Mouse (Mus musculus): Measurements from ENCODE around the gene Gm48552. TPM values are rescaled to one million over a fixed set of nuclear protein-coding genes. Genes with fewer than 3 reads are reported as not detected.

The Gm48552 gene
- polyA plus RNA-seq (2015; fragmentation: Illumina TruSeq; extraction: RNeasy Lipid Tissue Mini Kit (QIAGEN cat#74804); ENCODE audit: insufficient read depth, low replicate concordance): 0.43 TPM

GRCm38 (mm10) chr10:81388505-81389055, at the start of gene Gm48552:
TSS of gene Gm48552 (plus strand) at chr10:81389005.

DNA sequence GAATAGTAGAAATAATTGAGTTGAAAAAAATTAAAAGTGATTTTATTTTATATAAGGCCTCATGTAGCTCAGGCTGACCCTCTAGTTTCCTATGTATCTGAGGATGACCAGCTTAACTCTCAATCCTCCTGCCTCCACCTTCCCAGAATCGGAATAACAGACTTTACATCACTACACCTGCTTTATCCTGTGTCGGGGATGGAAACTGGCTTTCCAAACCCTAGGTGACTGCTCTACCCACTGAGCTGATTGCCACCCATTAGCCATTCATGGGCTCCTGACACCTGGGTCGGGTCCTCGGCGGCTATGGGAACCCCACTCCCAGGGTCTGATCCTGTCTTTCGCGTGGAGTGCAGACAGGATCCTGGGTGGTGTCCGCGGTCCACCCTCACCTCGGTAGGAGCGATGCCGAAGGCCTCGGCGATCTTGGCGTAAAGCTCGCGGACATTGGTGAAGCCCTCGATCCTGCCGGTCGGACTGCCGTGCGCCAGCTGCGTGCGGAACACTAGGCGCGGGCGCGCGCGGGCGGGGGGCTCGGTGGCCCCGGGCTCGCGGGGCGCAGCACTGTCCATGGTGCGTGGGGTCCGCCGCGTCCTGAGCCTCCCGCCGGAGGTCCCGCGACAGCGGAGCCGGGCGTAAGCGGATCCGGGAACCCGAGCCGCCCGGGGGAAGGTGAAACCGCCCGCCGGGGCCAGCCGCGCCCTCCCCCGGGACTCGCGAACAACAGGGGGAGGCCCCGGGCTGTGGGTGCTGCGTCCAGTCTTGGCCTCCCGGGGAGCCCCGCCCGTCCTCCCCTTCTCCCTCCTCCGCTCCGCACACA, 45.9 kb upstream of the Gm48552 start, which contains the start of gene Gipc3:
TSS of gene Gipc3 (minus strand) at position 581 of the 820 bp plus-strand sequence.

GRCm38 (mm10) chr10:81350351-81351063, 38.3 kb upstream of the Gm48552 start, which contains the start of gene Hmg20b:
TSS of gene Hmg20b (minus strand) at chr10:81350480.

GRCm38 (mm10) chr10:81356991-81357844, 31.6 kb upstream of the Gm48552 start, which contains the start of gene Mfsd12:
TSS of gene Mfsd12 (plus strand) at chr10:81357491.

GRCm38 (mm10) chr10:81365672-81366476, 22.9 kb upstream of the Gm48552 start, which contains the start of gene 4930404N11Rik:
TSS of gene 4930404N11Rik (minus strand) at chr10:81365816.

GRCm38 (mm10) chr10:81377793-81378552, 10.8 kb upstream of the Gm48552 start, which contains the start of gene Fzr1:
TSS of gene Fzr1 (minus strand) at chr10:81378516.

GRCm38 (mm10) chr10:81383802-81384604, 4.8 kb upstream of the Gm48552 start, which contains the start of the genes Dohh and Gm48551:
TSS of gene Dohh (plus strand) at chr10:81384428.
TSS of gene Gm48551 (plus strand) at chr10:81384466.

DNA sequence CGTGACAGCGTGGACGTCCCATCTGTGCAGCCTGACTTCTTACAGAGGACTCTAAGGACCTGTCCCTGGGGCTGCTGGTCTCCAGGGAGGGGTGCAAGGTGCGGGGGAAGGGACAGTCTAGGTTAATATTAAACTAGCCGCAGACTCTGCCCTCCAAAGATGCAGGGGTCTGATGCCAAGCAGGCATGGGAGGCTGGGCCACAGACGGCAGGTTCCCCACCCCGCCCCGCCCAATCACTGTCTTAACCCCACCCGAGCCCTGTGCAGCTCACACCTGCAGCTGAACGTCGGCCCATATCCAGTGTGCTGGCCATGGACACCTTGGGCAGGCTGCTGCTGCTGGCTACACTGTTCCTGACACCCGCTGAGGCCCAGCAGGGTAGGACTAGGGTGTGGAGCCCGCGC, 4.0 kb downstream of the Gm48552 start, which contains the start of gene Smim24:
TSS of gene Smim24 (plus strand) at position 271 of the 405 bp plus-strand sequence.

Other genes with a start within 250 kb of the Gm48552 start
- 10.8 TPM for gene Pias4, start 221.1 kb upstream of the Gm48552 start, polyA plus RNA-seq (2015; fragmentation: Illumina TruSeq; extraction: RNeasy Lipid Tissue Mini Kit (QIAGEN cat#74804); ENCODE audit: insufficient read depth, low replicate concordance)
- gene Eef2, start 212.4 kb upstream of the Gm48552 start, polyA plus RNA-seq (2015; fragmentation: Illumina TruSeq; extraction: RNeasy Lipid Tissue Mini Kit (QIAGEN cat#74804); ENCODE audit: insufficient read depth, low replicate concordance): 451 TPM
- 8.6 TPM for gene Dapk3, start 206.0 kb upstream of the Gm48552 start, polyA plus RNA-seq (2015; fragmentation: Illumina TruSeq; extraction: RNeasy Lipid Tissue Mini Kit (QIAGEN cat#74804); ENCODE audit: insufficient read depth, low replicate concordance)
- not detected for gene 4930442H23Rik, start 205.2 kb upstream of the Gm48552 start, polyA plus RNA-seq (2015; fragmentation: Illumina TruSeq; extraction: RNeasy Lipid Tissue Mini Kit (QIAGEN cat#74804); ENCODE audit: insufficient read depth, low replicate concordance)
- not detected for gene Nmrk2, start 187.0 kb upstream of the Gm48552 start, polyA plus RNA-seq (2015; fragmentation: Illumina TruSeq; extraction: RNeasy Lipid Tissue Mini Kit (QIAGEN cat#74804); ENCODE audit: insufficient read depth, low replicate concordance)
- 1.2 TPM for gene Atcay, start 158.2 kb upstream of the Gm48552 start, polyA plus RNA-seq (2015; fragmentation: Illumina TruSeq; extraction: RNeasy Lipid Tissue Mini Kit (QIAGEN cat#74804); ENCODE audit: insufficient read depth, low replicate concordance)
- 1.5 TPM for gene Zfr2, start 155.8 kb upstream of the Gm48552 start, polyA plus RNA-seq (2015; fragmentation: Illumina TruSeq; extraction: RNeasy Lipid Tissue Mini Kit (QIAGEN cat#74804); ENCODE audit: insufficient read depth, low replicate concordance)
- gene Matk, start 136.1 kb upstream of the Gm48552 start, polyA plus RNA-seq (2015; fragmentation: Illumina TruSeq; extraction: RNeasy Lipid Tissue Mini Kit (QIAGEN cat#74804); ENCODE audit: insufficient read depth, low replicate concordance): 4.6 TPM
- 28.9 TPM for gene Mrpl54, start 122.1 kb upstream of the Gm48552 start, polyA plus RNA-seq (2015; fragmentation: Illumina TruSeq; extraction: RNeasy Lipid Tissue Mini Kit (QIAGEN cat#74804); ENCODE audit: insufficient read depth, low replicate concordance)
- gene Apba3, start 122.0 kb upstream of the Gm48552 start, polyA plus RNA-seq (2015; fragmentation: Illumina TruSeq; extraction: RNeasy Lipid Tissue Mini Kit (QIAGEN cat#74804); ENCODE audit: insufficient read depth, low replicate concordance): 11.9 TPM
- gene Tjp3, start 97.4 kb upstream of the Gm48552 start, polyA plus RNA-seq (2015; fragmentation: Illumina TruSeq; extraction: RNeasy Lipid Tissue Mini Kit (QIAGEN cat#74804); ENCODE audit: insufficient read depth, low replicate concordance): 2.6 TPM
- gene Pip5k1c, start 96.0 kb upstream of the Gm48552 start, polyA plus RNA-seq (2015; fragmentation: Illumina TruSeq; extraction: RNeasy Lipid Tissue Mini Kit (QIAGEN cat#74804); ENCODE audit: insufficient read depth, low replicate concordance): 26.7 TPM
- 5.0 TPM for gene Cactin, start 67.9 kb upstream of the Gm48552 start, polyA plus RNA-seq (2015; fragmentation: Illumina TruSeq; extraction: RNeasy Lipid Tissue Mini Kit (QIAGEN cat#74804); ENCODE audit: insufficient read depth, low replicate concordance)
- gene Tbxa2r, start 60.3 kb upstream of the Gm48552 start, polyA plus RNA-seq (2015; fragmentation: Illumina TruSeq; extraction: RNeasy Lipid Tissue Mini Kit (QIAGEN cat#74804); ENCODE audit: insufficient read depth, low replicate concordance): 3.0 TPM
- 0.59 TPM for gene Gipc3, start 45.7 kb upstream of the Gm48552 start, polyA plus RNA-seq (2015; fragmentation: Illumina TruSeq; extraction: RNeasy Lipid Tissue Mini Kit (QIAGEN cat#74804); ENCODE audit: insufficient read depth, low replicate concordance)
- 30.0 TPM for gene Hmg20b, start 38.5 kb upstream of the Gm48552 start, polyA plus RNA-seq (2015; fragmentation: Illumina TruSeq; extraction: RNeasy Lipid Tissue Mini Kit (QIAGEN cat#74804); ENCODE audit: insufficient read depth, low replicate concordance)
- gene Mfsd12, start 31.5 kb upstream of the Gm48552 start, polyA plus RNA-seq (2015; fragmentation: Illumina TruSeq; extraction: RNeasy Lipid Tissue Mini Kit (QIAGEN cat#74804); ENCODE audit: insufficient read depth, low replicate concordance): 2.8 TPM
- gene 4930404N11Rik, start 23.2 kb upstream of the Gm48552 start, polyA plus RNA-seq (2015; fragmentation: Illumina TruSeq; extraction: RNeasy Lipid Tissue Mini Kit (QIAGEN cat#74804); ENCODE audit: insufficient read depth, low replicate concordance): 0.18 TPM
- 7.7 TPM for gene Fzr1, start 10.5 kb upstream of the Gm48552 start, polyA plus RNA-seq (2015; fragmentation: Illumina TruSeq; extraction: RNeasy Lipid Tissue Mini Kit (QIAGEN cat#74804); ENCODE audit: insufficient read depth, low replicate concordance)
- gene Dohh, start 4.6 kb upstream of the Gm48552 start, polyA plus RNA-seq (2015; fragmentation: Illumina TruSeq; extraction: RNeasy Lipid Tissue Mini Kit (QIAGEN cat#74804); ENCODE audit: insufficient read depth, low replicate concordance): 1.9 TPM
- 3.2 TPM for gene Gm48551, start 4.5 kb upstream of the Gm48552 start, polyA plus RNA-seq (2015; fragmentation: Illumina TruSeq; extraction: RNeasy Lipid Tissue Mini Kit (QIAGEN cat#74804); ENCODE audit: insufficient read depth, low replicate concordance)
- gene Smim24, start 4.0 kb downstream of the Gm48552 start, polyA plus RNA-seq (2015; fragmentation: Illumina TruSeq; extraction: RNeasy Lipid Tissue Mini Kit (QIAGEN cat#74804); ENCODE audit: insufficient read depth, low replicate concordance): 9.5 TPM
- 9.4 TPM for gene Nfic, start 66.6 kb downstream of the Gm48552 start, polyA plus RNA-seq (2015; fragmentation: Illumina TruSeq; extraction: RNeasy Lipid Tissue Mini Kit (QIAGEN cat#74804); ENCODE audit: insufficient read depth, low replicate concordance)
- gene Celf5, start 93.7 kb downstream of the Gm48552 start, polyA plus RNA-seq (2015; fragmentation: Illumina TruSeq; extraction: RNeasy Lipid Tissue Mini Kit (QIAGEN cat#74804); ENCODE audit: insufficient read depth, low replicate concordance): 0.15 TPM
- gene Ncln, start 107.4 kb downstream of the Gm48552 start, polyA plus RNA-seq (2015; fragmentation: Illumina TruSeq; extraction: RNeasy Lipid Tissue Mini Kit (QIAGEN cat#74804); ENCODE audit: insufficient read depth, low replicate concordance): 27.7 TPM
- gene S1pr4, start 111.1 kb downstream of the Gm48552 start, polyA plus RNA-seq (2015; fragmentation: Illumina TruSeq; extraction: RNeasy Lipid Tissue Mini Kit (QIAGEN cat#74804); ENCODE audit: insufficient read depth, low replicate concordance): 15.6 TPM
- 9.4 TPM for gene Gna15, start 135.2 kb downstream of the Gm48552 start, polyA plus RNA-seq (2015; fragmentation: Illumina TruSeq; extraction: RNeasy Lipid Tissue Mini Kit (QIAGEN cat#74804); ENCODE audit: insufficient read depth, low replicate concordance)
- gene Gna11, start 156.2 kb downstream of the Gm48552 start, polyA plus RNA-seq (2015; fragmentation: Illumina TruSeq; extraction: RNeasy Lipid Tissue Mini Kit (QIAGEN cat#74804); ENCODE audit: insufficient read depth, low replicate concordance): 15.2 TPM
- 105 TPM for gene Aes, start 170.5 kb downstream of the Gm48552 start, polyA plus RNA-seq (2015; fragmentation: Illumina TruSeq; extraction: RNeasy Lipid Tissue Mini Kit (QIAGEN cat#74804); ENCODE audit: insufficient read depth, low replicate concordance)
- 17.3 TPM for gene Tle2, start 185.6 kb downstream of the Gm48552 start, polyA plus RNA-seq (2015; fragmentation: Illumina TruSeq; extraction: RNeasy Lipid Tissue Mini Kit (QIAGEN cat#74804); ENCODE audit: insufficient read depth, low replicate concordance)
- gene Tle6, start 212.1 kb downstream of the Gm48552 start, polyA plus RNA-seq (2015; fragmentation: Illumina TruSeq; extraction: RNeasy Lipid Tissue Mini Kit (QIAGEN cat#74804); ENCODE audit: insufficient read depth, low replicate concordance): 3.2 TPM
- gene BC025920, start 217.3 kb downstream of the Gm48552 start, polyA plus RNA-seq (2015; fragmentation: Illumina TruSeq; extraction: RNeasy Lipid Tissue Mini Kit (QIAGEN cat#74804); ENCODE audit: insufficient read depth, low replicate concordance): 9.3 TPM
- 4.4 TPM for gene Sirt6, start 238.8 kb downstream of the Gm48552 start, polyA plus RNA-seq (2015; fragmentation: Illumina TruSeq; extraction: RNeasy Lipid Tissue Mini Kit (QIAGEN cat#74804); ENCODE audit: insufficient read depth, low replicate concordance)
- 7.0 TPM for gene Ankrd24, start 239.5 kb downstream of the Gm48552 start, polyA plus RNA-seq (2015; fragmentation: Illumina TruSeq; extraction: RNeasy Lipid Tissue Mini Kit (QIAGEN cat#74804); ENCODE audit: insufficient read depth, low replicate concordance)

Measured in spleen, adult 10 weeks (tissue).